Mouse (Mus musculus): Measurements from ENCODE around the gene Zfp239. TPM values are rescaled to one million over a fixed set of nuclear protein-coding genes. Genes with fewer than 3 reads are reported as not detected.

Zfp239 gene
- polyA plus RNA-seq (2015; fragmentation: Illumina TruSeq; extraction: RNeasy Lipid Tissue Mini Kit (QIAGEN cat#74804); ENCODE audit: low read depth, low replicate concordance) = 35.6 TPM

DNA sequence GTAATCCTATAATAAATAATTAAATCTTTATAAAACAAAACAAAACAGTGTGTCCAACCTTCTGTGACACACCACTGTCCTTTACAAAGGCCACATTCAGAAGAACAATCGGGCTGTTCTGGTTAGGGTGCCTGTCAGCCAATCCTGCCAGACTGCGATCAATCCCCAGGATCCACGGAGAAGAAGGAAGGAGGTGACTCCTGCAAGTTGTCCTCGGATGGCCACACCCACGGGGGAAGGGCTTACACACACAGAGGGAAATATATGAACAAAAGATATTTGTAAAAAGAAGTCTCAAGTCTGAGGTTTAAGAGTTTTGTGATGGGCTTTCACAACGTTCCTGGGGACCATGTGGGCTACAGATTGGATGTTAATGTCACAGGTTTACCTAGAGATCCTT lies at the start of gene Zfp239:
Gene Zfp239, plus strand, starts transcription at position 253 of the 400 bp plus-strand sequence.

DNA sequence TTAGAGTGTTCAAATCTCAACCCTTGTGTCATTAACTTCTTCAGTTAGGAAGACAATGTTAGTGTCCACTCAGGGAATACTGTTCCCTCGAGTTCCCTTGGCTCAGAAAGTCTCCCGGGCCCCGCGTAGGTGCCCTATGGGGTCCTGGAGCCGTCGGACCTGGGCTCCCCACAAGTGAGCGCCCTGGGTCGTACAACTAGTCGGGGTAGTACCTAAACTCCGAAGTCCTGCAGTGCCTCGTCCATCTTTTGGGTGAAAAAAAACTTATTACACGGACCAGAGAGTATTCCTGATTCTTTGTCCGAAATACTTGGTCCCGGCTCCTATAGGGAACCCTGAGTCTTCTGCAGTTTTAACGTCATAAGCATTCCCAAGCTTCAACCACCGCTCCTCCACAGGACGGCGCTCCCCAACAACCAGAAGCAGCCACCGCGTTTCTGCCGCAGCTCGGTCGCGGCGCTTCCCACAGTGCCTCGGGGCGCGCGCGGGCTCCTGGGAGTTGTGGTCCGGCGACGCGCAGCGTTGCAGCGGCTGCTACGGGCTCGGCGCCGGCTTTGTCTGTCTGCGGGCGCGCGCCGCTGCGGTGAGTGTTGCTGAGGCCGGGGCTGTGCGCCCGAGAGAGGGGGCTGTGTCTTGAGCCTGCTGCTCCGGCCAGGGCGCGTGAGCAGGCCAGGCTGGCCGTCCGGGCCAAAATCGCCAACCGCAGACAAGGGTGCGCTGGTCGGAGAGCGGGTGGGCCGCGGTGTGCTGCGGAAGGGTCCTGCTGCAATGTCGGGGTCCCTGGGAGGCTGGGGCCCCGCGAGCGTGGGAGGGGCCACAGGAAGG lies 21.0 kb upstream of the Zfp239 start, which contains the start of gene Zfp637:
Gene Zfp637, plus strand, starts transcription at position 495 of the 825 bp plus-strand sequence.

DNA sequence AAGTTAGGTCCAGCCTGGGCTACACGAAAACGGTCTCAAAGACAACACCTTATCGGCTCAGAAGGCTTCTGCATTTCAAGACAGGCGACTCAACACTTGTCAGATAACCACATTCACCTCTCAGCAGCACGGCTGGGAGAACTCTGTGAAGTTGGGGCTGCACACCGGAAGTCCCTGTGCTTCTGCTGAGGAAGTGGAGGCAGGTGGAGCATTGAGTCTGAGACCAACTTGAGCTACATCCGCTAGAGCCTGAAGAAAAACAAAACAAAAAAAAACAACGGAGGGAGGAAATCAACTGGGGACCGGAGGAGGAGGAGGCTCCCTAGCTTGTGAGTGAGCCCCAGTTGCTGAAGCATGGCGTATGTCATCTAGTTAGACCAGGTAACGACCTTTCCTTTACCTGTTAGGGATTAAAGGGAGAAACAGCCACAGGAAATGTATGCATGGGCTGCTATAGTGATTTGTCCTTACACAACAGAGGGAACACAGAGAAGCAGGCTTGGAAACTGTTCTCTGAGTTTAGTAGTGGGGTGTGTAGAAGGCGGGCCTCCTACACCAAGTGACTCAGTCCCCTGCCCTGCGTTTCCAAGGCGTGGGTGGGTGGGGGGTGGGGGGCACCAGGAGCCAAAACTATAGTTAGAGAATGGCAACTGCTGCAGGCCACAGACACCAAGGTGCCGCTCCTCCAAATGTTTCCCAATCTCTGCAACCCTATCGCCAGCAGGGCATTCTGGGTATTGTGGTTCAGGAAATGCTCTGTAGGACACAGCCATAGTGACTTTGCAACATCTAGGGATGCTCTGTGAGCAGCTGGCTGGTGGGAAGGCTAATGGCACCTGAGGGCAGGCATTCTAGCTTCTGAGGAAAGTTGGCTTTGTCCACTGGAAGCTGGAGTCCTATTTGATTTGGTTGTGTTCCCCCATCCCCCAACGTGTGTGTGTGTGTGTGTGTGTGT lies 38.5 kb downstream of the Zfp239 start, which contains the start of gene Hnrnpf:
Gene Hnrnpf, plus strand, starts transcription at position 199 of the 955 bp plus-strand sequence.

Other genes with a start within 250 kb of the Zfp239 start
- gene Zfp637, start 20.9 kb upstream of the Zfp239 start, polyA plus RNA-seq (2015; fragmentation: Illumina TruSeq; extraction: RNeasy Lipid Tissue Mini Kit (QIAGEN cat#74804); ENCODE audit: low read depth, low replicate concordance) = 83.7 TPM
- 136 TPM for gene Hnrnpf, start 38.2 kb downstream of the Zfp239 start, polyA plus RNA-seq (2015; fragmentation: Illumina TruSeq; extraction: RNeasy Lipid Tissue Mini Kit (QIAGEN cat#74804); ENCODE audit: low read depth, low replicate concordance)
- gene Fxyd4, start 75.6 kb downstream of the Zfp239 start, polyA plus RNA-seq (2015; fragmentation: Illumina TruSeq; extraction: RNeasy Lipid Tissue Mini Kit (QIAGEN cat#74804); ENCODE audit: low read depth, low replicate concordance) = not detected
- 169 TPM for gene Rasgef1a, start 149.3 kb downstream of the Zfp239 start, polyA plus RNA-seq (2015; fragmentation: Illumina TruSeq; extraction: RNeasy Lipid Tissue Mini Kit (QIAGEN cat#74804); ENCODE audit: low read depth, low replicate concordance)